Mouse (Mus musculus): Measurements from ENCODE around the gene Mgat2. TPM values are rescaled to one million over a fixed set of nuclear protein-coding genes. Genes with fewer than 3 reads are reported as not detected.

The Mgat2 gene
- polyA plus RNA-seq, 1 experiment from 2014 or later, result 45.7 TPM

DNA sequence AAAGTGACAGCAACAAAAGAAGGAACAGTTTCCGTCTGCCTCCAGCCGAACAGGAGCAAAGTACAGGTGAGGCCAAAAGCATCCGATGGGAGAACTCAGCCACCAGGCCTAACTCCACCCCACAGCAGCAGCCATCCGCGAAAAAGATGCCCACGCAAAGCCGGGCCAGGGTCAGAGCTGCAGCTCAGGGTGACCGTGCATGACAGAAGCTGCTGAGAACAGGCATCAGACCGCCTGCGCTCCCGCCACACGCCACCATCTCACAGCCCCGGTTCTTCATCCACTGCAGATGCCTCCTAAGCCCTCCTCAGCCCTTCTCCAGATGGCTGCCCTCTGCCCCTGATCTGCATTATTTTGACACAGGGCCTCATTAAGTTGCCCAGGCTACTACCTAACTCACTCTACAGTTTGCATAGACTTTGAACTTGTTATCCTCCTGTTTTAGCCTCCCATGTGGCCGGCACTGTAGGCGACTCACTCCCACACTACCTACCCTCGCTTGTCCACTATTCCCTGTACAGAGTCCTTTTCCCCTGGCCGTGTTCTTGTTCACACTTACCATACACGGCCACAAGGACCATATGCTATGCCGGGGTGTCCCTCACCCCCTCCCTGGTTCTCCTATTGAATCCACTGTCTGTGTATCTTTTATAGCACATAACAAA lies 36.8 kb downstream of the Mgat2 start:
- DNase-seq (ENCODE audit: low spot score), result no peak
- Histone ChIP-seq H3K27me3 (replicated peaks; ENCODE audit: insufficient read depth, low read length) (no peaks in the 10 kb centered on the region), H3K4me3 (ENCODE audit: low read depth, low read length) (no peak overlapping the region), H3K4me1 (ENCODE audit: insufficient read depth, low read depth, low read length) (no peaks in the 10 kb centered on the region), H3K4me2 (replicated peaks; ENCODE audit: low read depth, low read length) (no peak overlapping the region), H3K27ac (ENCODE audit: low read length) (no peak overlapping the region), H3K9me3 (ENCODE audit: low read length) (no peaks in the 10 kb centered on the region), H3K9ac (replicated peaks; ENCODE audit: low read depth) (no peak overlapping the region), H3K36me3 (ENCODE audit: insufficient read depth, low read length) (no peaks in the 10 kb centered on the region; the same call in 1 of the 2 replicates)
- TF ChIP-seq CTCF (IDR thresholded peaks at IDR 0.05), result no peak
- no peak for TF ChIP-seq EP300 (IDR thresholded peaks at IDR 0.05)
- ATAC-seq, result no peak
- 92% methylated on average over 19 of the region's 19 CpGs for WGBS

- TF ChIP-seq EP300 (IDR thresholded peaks at IDR 0.05) (no peak), CTCF (IDR thresholded peaks at IDR 0.05) (no peak; the same call in 1 of the 2 replicates)
- Histone ChIP-seq H3K4me2 (replicated peaks; ENCODE audit: low read depth, low read length) (peak within 1 kb of the TSS; percentile 52), H3K9ac (replicated peaks; ENCODE audit: low read depth) (peak within 1 kb of the TSS; percentile 50), H3K4me1 (ENCODE audit: insufficient read depth, low read depth, low read length) (no peaks in the 10 kb centered on the region), H3K27me3 (replicated peaks; ENCODE audit: insufficient read depth, low read length) (no peaks in the 10 kb centered on the region), H3K27ac (ENCODE audit: low read length) (peak within 1 kb of the TSS; percentile 63), H3K9me3 (ENCODE audit: low read length) (no peaks in the 10 kb centered on the region), H3K4me3 (ENCODE audit: low read depth, low read length) (peak within 1 kb of the TSS; percentile 70), H3K36me3 (ENCODE audit: insufficient read depth, low read length) (no peaks in the 10 kb centered on the region)
- ATAC-seq, result peak; percentile 97
- DNase-seq (ENCODE audit: low spot score), result peak; percentile 94
- WGBS, result under 1% methylated on average over 37 of the region's 37 CpGs
Measured at GRCm38 (mm10) chr12:69227776-69228466, 44.0 kb downstream of the Mgat2 start, which contains the start of gene Pole2. Pole2 (minus strand) TSS chr12:69228195.

- Histone ChIP-seq H3K4me2 (replicated peaks; ENCODE audit: low read depth, low read length) (no peak overlapping the region), H3K36me3 (ENCODE audit: insufficient read depth, low read length) (no peaks in the 10 kb centered on the region), H3K27ac (ENCODE audit: low read length) (no peak overlapping the region), H3K4me3 (ENCODE audit: low read depth, low read length) (no peak overlapping the region), H3K4me1 (ENCODE audit: insufficient read depth, low read depth, low read length) (no peaks in the 10 kb centered on the region), H3K9ac (replicated peaks; ENCODE audit: low read depth) (no peak overlapping the region), H3K9me3 (ENCODE audit: low read length) (no peaks in the 10 kb centered on the region), H3K27me3 (replicated peaks; ENCODE audit: insufficient read depth, low read length) (no peaks in the 10 kb centered on the region)
- DNase-seq (ENCODE audit: low spot score) (peak; percentile 58), ATAC-seq (no peak)
- TF ChIP-seq CTCF (IDR thresholded peaks at IDR 0.05) (peak; percentile 62), EP300 (IDR thresholded peaks at IDR 0.05) (no peak)
- whole genome bisulfite sequencing, result 71% methylated on average over 2 of the region's 2 CpGs
Measured at GRCm38 (mm10) chr12:69229251-69229650, 45.3 kb downstream of the Mgat2 start.

GRCm38 (mm10) chr12:69235782-69236181 lies 51.8 kb downstream of the Mgat2 start:
- 55% methylated on average over 6 of the region's 6 CpGs for WGBS

More at GRCm38 (mm10) chr12:69235782-69236181, 51.8 kb downstream of the Mgat2 start:
- DNase-seq (ENCODE audit: low spot score), result peak; percentile 70
- H3K27me3 ChIP-seq (replicated peaks; ENCODE audit: insufficient read depth, low read length), result no peaks in the 10 kb centered on the region
- H3K9ac ChIP-seq (replicated peaks; ENCODE audit: low read depth), result no peak overlapping the region
- H3K36me3 ChIP-seq (ENCODE audit: insufficient read depth, low read length), result no peaks in the 10 kb centered on the region
- no peak for TF ChIP-seq EP300 (IDR thresholded peaks at IDR 0.05)
- no peak for TF ChIP-seq CTCF (IDR thresholded peaks at IDR 0.05)
- peak; percentile 70 for ATAC-seq
- no peak overlapping the region for H3K27ac ChIP-seq (ENCODE audit: low read length)
- H3K9me3 ChIP-seq (ENCODE audit: low read length), result no peaks in the 10 kb centered on the region
- no peak overlapping the region for H3K4me3 ChIP-seq (ENCODE audit: low read depth, low read length)
- no peaks in the 10 kb centered on the region for H3K4me1 ChIP-seq (ENCODE audit: insufficient read depth, low read depth, low read length)
- no peak overlapping the region for H3K4me2 ChIP-seq (replicated peaks; ENCODE audit: low read depth, low read length)

Small RNA genes lying within 50 kb of the gene (microRNA-seq; reads per million reads assigned to microRNA genes)
- gene Gm47287 (not detected), gene Gm47295 (not detected)

Other genes with a start within 250 kb of the Mgat2 start
- gene Rps29, start 25.0 kb upstream of the Mgat2 start, polyA plus RNA-seq (2015; fragmentation: Nextera tagmentation; extraction: Ambion mirVana), result 1,546 and 1,642 TPM in 2 replicates
- gene Lrr1, start 15.3 kb upstream of the Mgat2 start, polyA plus RNA-seq (2015; fragmentation: Nextera tagmentation; extraction: Ambion mirVana), result 1.9 and 2.3 TPM in 2 replicates
- 481 and 510 TPM in 2 replicates for gene Rpl36al, start 74 bp upstream of the Mgat2 start, polyA plus RNA-seq (2015; fragmentation: Nextera tagmentation; extraction: Ambion mirVana)
- gene Gm49383, start 12.9 kb downstream of the Mgat2 start, polyA plus RNA-seq (2015; fragmentation: Nextera tagmentation; extraction: Ambion mirVana), result 7.9 and 8.2 TPM in 2 replicates
- gene Dnaaf2, start 14.3 kb downstream of the Mgat2 start, polyA plus RNA-seq (2015; fragmentation: Nextera tagmentation; extraction: Ambion mirVana), result 5.8 and 6.3 TPM in 2 replicates
- 6.3 and 6.4 TPM in 2 replicates for gene Gm49384, start 20.1 kb downstream of the Mgat2 start, polyA plus RNA-seq (2015; fragmentation: Nextera tagmentation; extraction: Ambion mirVana)
- 5.3 and 6.1 TPM in 2 replicates for gene Pole2, start 44.0 kb downstream of the Mgat2 start, polyA plus RNA-seq (2015; fragmentation: Nextera tagmentation; extraction: Ambion mirVana)
- gene Klhdc1, start 57.0 kb downstream of the Mgat2 start, polyA plus RNA-seq (2015; fragmentation: Nextera tagmentation; extraction: Ambion mirVana), result 22.7 and 25.5 TPM in 2 replicates
- 82.1 and 83.9 TPM in 2 replicates for gene Klhdc2, start 112.5 kb downstream of the Mgat2 start, polyA plus RNA-seq (2015; fragmentation: Nextera tagmentation; extraction: Ambion mirVana)
- gene Nemf, start 173.0 kb downstream of the Mgat2 start, polyA plus RNA-seq (2015; fragmentation: Nextera tagmentation; extraction: Ambion mirVana), result 65.5 and 68.5 TPM in 2 replicates
- gene Arf6, start 188.0 kb downstream of the Mgat2 start, polyA plus RNA-seq (2015; fragmentation: Nextera tagmentation; extraction: Ambion mirVana), result 86.3 and 92.5 TPM in 2 replicates
- 2.6 and 3.2 TPM in 2 replicates for gene Gm9887, start 188.3 kb downstream of the Mgat2 start, polyA plus RNA-seq (2015; fragmentation: Nextera tagmentation; extraction: Ambion mirVana)